Mouse (Mus musculus) cerebellum, adult 2 months (tissue): ENCODE data around the gene Tnfaip1. TPM values are rescaled to one million over a fixed set of nuclear protein-coding genes. Genes with fewer than 3 reads are reported as not detected.

Source experiments
- DNase-seq, 2 experiments: peaks; one replicate each; pipeline ENCODE4 v3.0.0; 2021
- H3K27ac ChIP-seq: fragments of 200-500 bp; 2 replicates; pipeline ENCODE4 v1.5.1; 2012; ENCODE audit warnings: low read length, control low read depth, inconsistent platforms; ENCODE audit not compliant: insufficient read depth
- H3K27me3 ChIP-seq: fragments of 200-500 bp; 2 replicates; pipeline ENCODE4 v1.6.1; 2012; ENCODE audit warnings: inconsistent platforms, mild to moderate bottlenecking, low read length, moderate library complexity; ENCODE audit not compliant: control insufficient read depth, insufficient read depth
- H3K4me1 ChIP-seq: fragments of 200-500 bp; 2 replicates; pipeline ENCODE4 v1.6.1; 2011; ENCODE audit warnings: low read length; ENCODE audit not compliant: control insufficient read depth, insufficient read depth
- H3K4me3 ChIP-seq: fragments of 200-500 bp; replicated peaks from 2 replicates; pipeline ENCODE3; 2011; ENCODE audit warnings: mild to moderate bottlenecking, low read depth, low read length, control low read depth; ENCODE audit not compliant: insufficient read depth
- CTCF ChIP-seq: fragments of 200-500 bp; IDR thresholded peaks from 2 replicates; pipeline ENCODE4 v1.5.1; 2011; ENCODE audit warnings: low read depth, mild to moderate bottlenecking, control low read depth, low read length, moderate library complexity, borderline replicate concordance; ENCODE audit not compliant: insufficient read depth
- POLR2A ChIP-seq: fragments of 200-500 bp; IDR thresholded peaks from 2 replicates; pipeline ENCODE4 v1.6.1; 2011; ENCODE audit warnings: low read length, control low read depth, borderline replicate concordance; ENCODE audit not compliant: insufficient read depth
- WGBS: fragments of 180-500 bp; shearing (Covaris S2); methylation state at CpG from one replicate; pipeline ENCODE4 v1.1.7; 2018; 5-methylcytosine and 5-hydroxymethylcytosine counted together
- polyA plus RNA-seq: library from polyadenylated mRNA; depleted of rRNA; stranded (reverse); fragments of >200 nt; gene quantifications from 2 replicates; pipeline ENCODE4 v1.2.3, GENCODE M21; 2012; rRNA removed

The Tnfaip1 gene
- polyA plus RNA-seq, 1 experiment: 36.7 TPM

- H3K27me3 ChIP-seq: no peaks in the 10 kb centered on the region
- peak; percentile 94 for TF ChIP-seq POLR2A
- TF ChIP-seq CTCF: no peak
Observed at GRCm38 (mm10) chr11:78497544-78498522, 38.3 kb downstream of the Tnfaip1 start, which contains the start of gene Sarm1. Sarm1 (minus strand) TSS chr11:78497754.

GRCm38 (mm10) chr11:78497071-78497541 is 39.0 kb downstream of the Tnfaip1 start:
- H3K27me3 ChIP-seq: no peaks in the 10 kb centered on the region
- under 1% methylated on average over 44 of the region's 44 CpGs for WGBS
- H3K4me3 ChIP-seq: peak overlapping the region; percentile 77
- TF ChIP-seq CTCF (no peak), POLR2A (no peak)
- H3K27ac ChIP-seq: peak overlapping the region; percentile 75
- peaks cover 3% of the 10 kb centered on the region; the same call in 1 of the 2 replicates for H3K4me1 ChIP-seq
- peak; percentile 71 to 76 for DNase-seq

More at GRCm38 (mm10) chr11:78497544-78498522, 38.3 kb downstream of the Tnfaip1 start, which contains the start of gene Sarm1:
- 2% methylated on average over 36 of the region's 36 CpGs for WGBS
- peak; percentile 98 for DNase-seq
- Histone ChIP-seq H3K4me1 (peaks cover 8% of the 10 kb centered on the region; the same call in 1 of the 2 replicates), H3K27ac (peak within 1 kb of the TSS; percentile 75), H3K4me3 (peak within 1 kb of the TSS; percentile 77)

- H3K27ac ChIP-seq: no peak overlapping the region
- no peaks in the 10 kb centered on the region for H3K27me3 ChIP-seq
- H3K4me1 ChIP-seq: peaks cover 3% of the 10 kb centered on the region; the same call in 1 of the 2 replicates
- WGBS: 16% methylated on average over 6 of the region's 6 CpGs
- TF ChIP-seq POLR2A (no peak), CTCF (no peak)
- H3K4me3 ChIP-seq: peak overlapping the region; percentile 77
- DNase-seq: peak in 1 of 2 experiments; percentile 39
Observed at GRCm38 (mm10) chr11:78495904-78496303, 40.2 kb downstream of the Tnfaip1 start.

GRCm38 (mm10) chr11:78490781-78491241 is 45.3 kb downstream of the Tnfaip1 start:
- peak; percentile 73 to 74 for DNase-seq
- H3K4me1 ChIP-seq: peaks cover 3% of the 10 kb centered on the region; the same call in 1 of the 2 replicates
- no peaks in the 10 kb centered on the region for H3K27me3 ChIP-seq
- H3K4me3 ChIP-seq: peak overlapping the region; percentile 48
- WGBS: 2% methylated on average over 48 of the region's 48 CpGs
- TF ChIP-seq CTCF: peak; percentile 23; the same call in 1 of the 2 replicates
- TF ChIP-seq POLR2A: peak; percentile 26; the same call in 1 of the 2 replicates
- no peak overlapping the region for H3K27ac ChIP-seq

GRCm38 (mm10) chr11:78488168-78488567 is 48.0 kb downstream of the Tnfaip1 start:
- WGBS: 2% methylated on average over 8 of the region's 8 CpGs
- TF ChIP-seq CTCF (peak; percentile 96), POLR2A (no peak)
- DNase-seq: peak; percentile 74 to 88

GRCm38 (mm10) chr11:78483639-78484038 is 52.5 kb downstream of the Tnfaip1 start:
- Histone ChIP-seq H3K27me3 (no peaks in the 10 kb centered on the region), H3K27ac (no peak overlapping the region), H3K4me1 (no peaks in the 10 kb centered on the region), H3K4me3 (no peak overlapping the region)
- WGBS: 80% methylated on average over 7 of the region's 7 CpGs
- no peak for DNase-seq
- TF ChIP-seq CTCF: no peak
- TF ChIP-seq POLR2A: no peak

More at GRCm38 (mm10) chr11:78488168-78488567, 48.0 kb downstream of the Tnfaip1 start:
- Histone ChIP-seq H3K4me1 (no peaks in the 10 kb centered on the region), H3K27me3 (no peaks in the 10 kb centered on the region), H3K4me3 (no peak overlapping the region), H3K27ac (no peak overlapping the region)

- Histone ChIP-seq H3K27me3 (no peaks in the 10 kb centered on the region), H3K27ac (no peak overlapping the region), H3K4me3 (no peak overlapping the region), H3K4me1 (no peaks in the 10 kb centered on the region; the same call in 1 of the 2 replicates)
- TF ChIP-seq CTCF: no peak
- TF ChIP-seq POLR2A: no peak
- 44% methylated on average over 3 of the region's 3 CpGs for WGBS
- DNase-seq: no peak
Observed at GRCm38 (mm10) chr11:78475289-78475688, 60.8 kb downstream of the Tnfaip1 start.

Other genes with a start within 250 kb of the Tnfaip1 start
- 2.6 and 2.9 TPM in 2 replicates for gene BC030499, start 245.5 kb downstream of the Tnfaip1 start, polyA plus RNA-seq
- gene Spag5, start 234.8 kb downstream of the Tnfaip1 start, polyA plus RNA-seq: 17.6 and 19.0 TPM in 2 replicates
- 2,621 and 2,670 TPM in 2 replicates for gene Aldoc, start 213.4 kb downstream of the Tnfaip1 start, polyA plus RNA-seq
- gene Pigs, start 207.9 kb downstream of the Tnfaip1 start, polyA plus RNA-seq: 94.2 and 98.6 TPM in 2 replicates
- 72.2 and 75.2 TPM in 2 replicates for gene Unc119, start 192.8 kb downstream of the Tnfaip1 start, polyA plus RNA-seq
- gene Foxn1, start 149.8 kb downstream of the Tnfaip1 start, polyA plus RNA-seq: not detected in 2 replicates
- not detected in 2 replicates for gene Slc13a2, start 114.1 kb downstream of the Tnfaip1 start, polyA plus RNA-seq
- gene Slc46a1, start 70.6 kb downstream of the Tnfaip1 start, polyA plus RNA-seq: 15.2 and 15.4 TPM in 2 replicates
- 29.0 and 32.0 TPM in 2 replicates for gene Sarm1, start 38.6 kb downstream of the Tnfaip1 start, polyA plus RNA-seq
- 142 and 143 TPM in 2 replicates for gene Vtn, start 37.2 kb downstream of the Tnfaip1 start, polyA plus RNA-seq
- 14.7 and 17.3 TPM in 2 replicates for gene Sebox, start 32.9 kb downstream of the Tnfaip1 start, polyA plus RNA-seq
- gene Tmem199, start 24.2 kb downstream of the Tnfaip1 start, polyA plus RNA-seq: 67.9 and 69.5 TPM in 2 replicates
- gene Poldip2, start 24.1 kb downstream of the Tnfaip1 start, polyA plus RNA-seq: 133 TPM in 2 replicates
- gene Ift20, start within 50 bp of the Tnfaip1 start, polyA plus RNA-seq: 83.7 and 91.8 TPM in 2 replicates
- 15.6 and 15.9 TPM in 2 replicates for gene Tmem97, start 14.4 kb upstream of the Tnfaip1 start, polyA plus RNA-seq
- gene Nlk, start 161.0 kb upstream of the Tnfaip1 start, polyA plus RNA-seq: 25.6 TPM in 2 replicates
- gene Ccnq, start 215.4 kb upstream of the Tnfaip1 start, polyA plus RNA-seq: 30.8 and 31.2 TPM in 2 replicates